Mouse (Mus musculus): ENCODE measurements around the gene Gm11549. TPM values are rescaled to one million over a fixed set of nuclear protein-coding genes. Genes with fewer than 3 reads are reported as not detected.

Gm11549 gene
- polyA plus RNA-seq, 1 experiment from 2014 or later, result 0.17 TPM

DNA sequence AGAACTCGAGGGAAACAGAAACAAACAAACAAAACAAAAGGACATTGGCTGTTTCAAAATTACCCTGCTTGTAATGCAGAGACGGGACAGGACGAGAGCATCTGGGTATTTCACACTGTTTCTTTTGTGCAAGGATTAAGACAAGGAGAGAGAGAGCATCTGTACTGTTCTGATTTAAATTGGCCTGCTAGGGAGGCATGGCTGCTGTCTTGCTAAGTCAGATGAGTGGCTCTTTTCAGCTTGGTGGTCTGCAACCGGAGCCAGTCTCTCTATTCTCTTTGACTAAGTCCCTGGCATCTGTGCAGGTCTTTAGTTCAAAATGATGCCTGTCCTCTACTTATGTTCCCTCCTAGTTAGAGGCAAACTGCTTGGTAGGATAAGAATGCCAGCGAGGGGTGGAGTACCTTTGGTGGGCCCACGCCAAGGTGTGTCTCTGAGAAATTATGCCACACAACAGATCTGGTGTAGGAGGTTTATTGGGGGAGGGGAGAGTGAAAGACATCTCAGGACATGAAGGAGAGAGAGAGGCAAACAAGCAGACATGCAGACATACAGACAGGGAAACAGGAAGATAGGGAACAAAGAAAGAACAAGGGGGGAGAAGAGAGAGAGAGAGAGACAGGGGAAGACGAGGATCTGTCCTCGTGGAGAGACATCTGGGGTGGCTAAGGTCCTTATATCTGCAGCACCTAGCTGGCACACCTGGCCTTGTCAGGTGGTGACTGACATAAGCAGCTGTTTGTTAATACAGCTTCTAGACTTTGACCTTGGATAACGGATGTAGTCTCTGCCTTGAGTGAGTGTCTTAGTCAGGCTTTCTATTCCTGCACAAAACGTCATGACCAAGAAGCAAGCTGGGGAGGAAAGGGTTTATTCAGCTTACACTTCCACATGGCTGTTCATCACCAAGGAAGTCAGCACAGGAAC, 15.5 kb downstream of the Gm11549 start:
- no peaks in the 10 kb centered on the region for H3K9me3 ChIP-seq (replicated peaks)
- no peak overlapping the region for H3K4me3 ChIP-seq
- H3K27me3 ChIP-seq, result no peaks in the 10 kb centered on the region
- H3K36me3 ChIP-seq, result no peaks in the 10 kb centered on the region
- H3K4me2 ChIP-seq (replicated peaks), result no peak overlapping the region
- H3K4me1 ChIP-seq, result no peaks in the 10 kb centered on the region
- H3K27ac ChIP-seq, result peak overlapping the region; percentile 30; the same call in 1 of the 2 replicates
- peak; percentile 29; the same call in 1 of the 2 replicates for ATAC-seq (ENCODE audit: low FRiP score)
- H3K9ac ChIP-seq, result no peak overlapping the region
- 58% methylated on average over 10 of the region's 10 CpGs for WGBS

DNA sequence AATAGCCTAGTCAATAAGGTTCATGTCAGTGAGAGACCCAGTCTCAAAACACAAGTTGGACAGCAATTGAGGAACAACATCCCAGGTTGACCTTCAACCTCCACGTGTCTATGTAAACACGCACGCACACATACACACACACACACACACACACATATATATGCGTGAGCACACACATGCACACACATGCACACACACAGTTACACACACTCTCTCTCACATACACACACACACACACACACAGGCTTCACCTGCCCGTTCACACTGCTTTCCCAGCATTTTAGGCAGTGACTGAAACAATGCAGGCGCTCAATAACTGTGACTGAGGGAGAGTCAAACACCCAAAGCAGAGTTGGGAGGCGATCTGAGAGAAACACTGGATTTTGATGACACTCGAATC, 16.3 kb downstream of the Gm11549 start:
- Histone ChIP-seq H3K36me3 (no peaks in the 10 kb centered on the region), H3K9ac (no peak overlapping the region), H3K27ac (no peak overlapping the region), H3K4me2 (replicated peaks) (no peak overlapping the region), H3K27me3 (no peaks in the 10 kb centered on the region), H3K4me1 (no peaks in the 10 kb centered on the region), H3K9me3 (replicated peaks) (no peaks in the 10 kb centered on the region), H3K4me3 (no peak overlapping the region)
- WGBS, result 77% methylated on average over 8 of the region's 8 CpGs
- no peak for ATAC-seq (ENCODE audit: low FRiP score)

DNA sequence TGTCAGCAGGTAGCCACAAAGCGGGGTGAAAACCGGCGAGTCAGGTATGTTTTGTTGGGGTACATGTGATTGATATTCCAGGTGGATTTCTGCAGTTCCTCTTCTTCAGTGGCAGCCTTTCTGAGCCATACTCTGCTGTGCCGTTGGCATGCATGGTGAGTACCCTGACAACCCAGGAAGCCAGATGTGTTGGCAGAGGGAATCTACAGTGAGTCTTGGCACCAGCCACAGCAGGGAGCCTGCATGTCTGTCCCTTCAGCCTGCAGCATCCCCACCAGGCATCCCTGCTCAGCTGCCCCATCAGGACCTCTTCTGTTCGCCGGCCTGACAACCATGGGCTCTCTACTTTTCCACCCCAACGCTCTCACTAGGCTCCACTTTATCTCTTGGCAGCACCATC, 20.1 kb downstream of the Gm11549 start:
- no peak overlapping the region for H3K27ac ChIP-seq
- no peak overlapping the region for H3K9ac ChIP-seq
- H3K27me3 ChIP-seq, result no peaks in the 10 kb centered on the region
- ATAC-seq (ENCODE audit: low FRiP score), result no peak
- no peak overlapping the region for H3K4me3 ChIP-seq
- WGBS, result 73% methylated on average over 7 of the region's 7 CpGs
- no peaks in the 10 kb centered on the region for H3K4me1 ChIP-seq
- no peaks in the 10 kb centered on the region for H3K9me3 ChIP-seq (replicated peaks)
- H3K36me3 ChIP-seq, result no peaks in the 10 kb centered on the region
- H3K4me2 ChIP-seq (replicated peaks), result no peak overlapping the region

DNA sequence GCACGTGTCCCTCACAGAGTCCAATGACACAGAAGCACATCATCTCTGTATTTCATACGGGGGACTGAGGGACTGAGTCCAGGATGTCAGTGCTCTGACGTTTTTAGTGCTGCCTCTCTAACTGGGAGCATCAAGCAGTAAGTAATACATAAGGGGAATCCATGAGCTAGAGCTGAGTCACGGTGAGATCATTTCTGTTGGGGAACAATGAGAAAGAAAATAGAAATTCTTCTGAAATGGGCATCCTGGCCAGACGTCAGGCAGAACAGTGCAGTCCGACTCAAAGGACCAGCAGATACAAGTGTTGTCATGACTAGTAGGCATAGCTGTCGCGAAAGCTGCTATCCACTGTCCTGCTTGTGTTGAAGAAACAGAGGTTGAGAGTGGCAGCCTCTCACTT, 20.6 kb downstream of the Gm11549 start:
- ATAC-seq (ENCODE audit: low FRiP score), result no peak
- no peaks in the 10 kb centered on the region for H3K36me3 ChIP-seq
- H3K4me2 ChIP-seq (replicated peaks), result no peak overlapping the region
- H3K4me1 ChIP-seq, result no peaks in the 10 kb centered on the region
- no peak overlapping the region for H3K27ac ChIP-seq
- H3K9ac ChIP-seq, result no peak overlapping the region
- no peaks in the 10 kb centered on the region for H3K9me3 ChIP-seq (replicated peaks)
- WGBS, result 82% methylated on average over 8 of the region's 8 CpGs
- H3K4me3 ChIP-seq, result no peak overlapping the region
- H3K27me3 ChIP-seq, result no peaks in the 10 kb centered on the region

DNA sequence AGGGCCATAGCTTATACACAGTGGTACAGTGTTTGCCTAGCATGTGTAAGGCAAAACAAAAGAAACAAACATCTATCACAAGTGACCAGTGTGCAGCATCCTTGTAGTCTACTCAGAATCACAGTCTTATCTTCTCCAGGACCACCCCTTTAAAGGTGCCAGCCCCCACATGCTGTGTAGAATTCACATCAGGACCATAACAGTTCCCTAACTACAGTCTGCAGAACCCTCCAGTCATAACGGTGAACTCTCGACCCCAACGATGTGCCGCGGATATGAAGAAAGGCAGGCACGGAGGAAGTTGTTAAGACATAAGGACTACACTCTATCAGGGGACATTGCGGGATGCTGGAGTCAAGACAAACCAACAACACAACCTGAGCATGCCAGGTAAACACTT, 22.2 kb downstream of the Gm11549 start:
- Histone ChIP-seq H3K9me3 (replicated peaks) (no peaks in the 10 kb centered on the region), H3K4me1 (peaks cover 2% of the 10 kb centered on the region; the same call in 1 of the 2 replicates), H3K27me3 (no peaks in the 10 kb centered on the region), H3K27ac (no peak overlapping the region), H3K4me3 (no peak overlapping the region), H3K4me2 (replicated peaks) (no peak overlapping the region), H3K36me3 (no peaks in the 10 kb centered on the region), H3K9ac (no peak overlapping the region)
- WGBS, result 94% methylated on average over 7 of the region's 7 CpGs
- no peak for ATAC-seq (ENCODE audit: low FRiP score)

DNA sequence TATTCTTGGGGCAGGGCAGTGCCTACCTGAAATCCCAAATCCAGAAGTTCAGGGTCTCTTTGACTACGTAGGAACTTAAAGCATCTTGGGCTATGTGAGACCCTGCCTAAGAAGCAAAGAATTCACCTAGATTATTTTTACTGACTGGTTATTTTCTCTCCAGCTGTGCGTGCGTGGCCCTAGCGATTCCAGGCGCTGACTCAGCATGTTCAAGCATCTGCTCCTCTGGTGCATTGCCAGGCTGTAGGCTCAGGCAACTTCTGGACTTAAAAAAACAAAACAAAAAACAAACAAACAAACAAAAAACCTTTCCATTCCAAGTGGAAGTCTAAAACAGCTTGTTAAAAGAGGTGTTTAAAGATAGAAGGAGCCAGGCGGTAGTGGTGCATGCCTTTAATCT, 23.4 kb downstream of the Gm11549 start:
- Histone ChIP-seq H3K4me1 (peaks cover 2% of the 10 kb centered on the region; the same call in 1 of the 2 replicates), H3K4me2 (replicated peaks) (no peak overlapping the region), H3K9ac (no peak overlapping the region), H3K9me3 (replicated peaks) (no peaks in the 10 kb centered on the region), H3K4me3 (no peak overlapping the region), H3K36me3 (no peaks in the 10 kb centered on the region), H3K27ac (no peak overlapping the region), H3K27me3 (no peaks in the 10 kb centered on the region)
- 85% methylated on average over 6 of the region's 6 CpGs for WGBS
- ATAC-seq (ENCODE audit: low FRiP score), result no peak

DNA sequence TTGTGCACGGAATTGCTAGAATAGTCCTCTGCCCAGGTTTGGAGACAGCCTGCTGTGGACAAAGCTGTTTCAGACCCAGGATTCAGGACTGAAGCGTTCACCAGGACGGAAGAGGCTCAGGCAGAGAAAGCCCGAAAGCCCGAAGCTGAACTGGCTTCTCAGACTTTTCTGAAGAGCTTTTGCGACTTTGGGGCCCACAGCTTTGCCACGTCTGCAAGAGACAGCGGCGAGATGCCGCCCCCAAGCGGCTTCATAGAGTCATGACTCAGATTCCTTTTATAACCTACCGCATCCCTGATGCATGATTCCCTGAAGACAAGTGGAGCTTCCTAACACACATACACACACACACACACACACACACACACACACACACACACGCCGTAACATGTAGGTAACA, 24.9 kb downstream of the Gm11549 start:
- ATAC-seq (ENCODE audit: low FRiP score), result no peak
- Histone ChIP-seq H3K27ac (no peak overlapping the region), H3K36me3 (no peaks in the 10 kb centered on the region), H3K4me2 (replicated peaks) (no peak overlapping the region), H3K4me3 (no peak overlapping the region), H3K9me3 (replicated peaks) (no peaks in the 10 kb centered on the region), H3K27me3 (no peaks in the 10 kb centered on the region), H3K4me1 (peaks cover 2% of the 10 kb centered on the region; the same call in 1 of the 2 replicates), H3K9ac (no peak overlapping the region)
- 21% methylated on average over 14 of the region's 14 CpGs for WGBS

DNA sequence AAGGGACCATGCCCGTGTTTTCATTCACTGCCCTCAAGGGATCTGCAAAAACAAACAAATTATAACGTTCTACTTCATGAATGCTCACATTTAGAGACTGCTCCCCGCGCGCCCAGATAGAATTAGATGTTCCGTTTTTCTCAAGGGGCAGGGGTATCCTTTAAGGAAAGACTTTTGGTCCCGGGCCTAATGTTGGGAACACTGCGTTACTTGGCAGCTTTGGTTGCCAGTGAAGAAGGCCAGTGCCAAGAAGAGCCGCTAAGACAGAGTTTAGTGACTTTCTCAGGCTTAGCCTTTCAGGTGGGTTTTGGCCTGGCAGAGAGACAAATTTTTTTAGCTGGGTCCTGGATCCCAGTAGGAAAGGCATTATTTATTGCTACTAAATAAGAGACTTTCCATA, 25.3 kb downstream of the Gm11549 start:
- no peaks in the 10 kb centered on the region for H3K27me3 ChIP-seq
- H3K9me3 ChIP-seq (replicated peaks), result no peaks in the 10 kb centered on the region
- ATAC-seq (ENCODE audit: low FRiP score), result no peak
- no peak overlapping the region for H3K4me3 ChIP-seq
- WGBS, result 86% methylated on average over 9 of the region's 9 CpGs
- peaks cover 2% of the 10 kb centered on the region; the same call in 1 of the 2 replicates for H3K4me1 ChIP-seq
- H3K9ac ChIP-seq, result no peak overlapping the region
- no peak overlapping the region for H3K27ac ChIP-seq
- H3K36me3 ChIP-seq, result no peaks in the 10 kb centered on the region
- no peak overlapping the region for H3K4me2 ChIP-seq (replicated peaks)

DNA sequence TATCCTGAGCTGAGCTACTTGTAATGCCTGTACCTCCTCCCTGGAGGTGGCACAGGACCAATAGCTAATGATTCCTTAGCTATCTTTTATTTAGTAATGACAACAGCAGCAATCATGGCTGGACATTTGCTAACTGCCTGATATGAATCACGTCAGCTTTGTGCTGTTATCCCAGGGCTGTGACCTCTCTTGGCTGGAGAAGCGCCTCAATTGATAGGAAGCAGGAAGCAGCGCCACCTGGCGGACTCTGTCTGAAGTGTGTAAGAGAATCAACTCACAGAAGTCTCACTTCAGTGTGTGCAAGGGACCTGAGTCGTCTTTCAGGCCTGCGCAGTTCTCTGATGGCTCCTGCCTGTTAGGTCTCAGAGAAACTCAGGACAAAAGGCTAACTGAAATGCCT, 26.2 kb downstream of the Gm11549 start:
- H3K27me3 ChIP-seq, result no peaks in the 10 kb centered on the region
- no peaks in the 10 kb centered on the region for H3K9me3 ChIP-seq (replicated peaks)
- H3K9ac ChIP-seq, result no peak overlapping the region
- 12% methylated on average over 6 of the region's 6 CpGs for WGBS
- peak; percentile 72 for ATAC-seq (ENCODE audit: low FRiP score)
- no peaks in the 10 kb centered on the region for H3K36me3 ChIP-seq
- 0 out of 2 replicates have a peak overlapping the region, but pooled peaks have one; percentile 3 for H3K4me2 ChIP-seq (replicated peaks)
- H3K4me1 ChIP-seq, result peaks cover 2% of the 10 kb centered on the region; the same call in 1 of the 2 replicates
- H3K4me3 ChIP-seq, result no peak overlapping the region
- H3K27ac ChIP-seq, result no peak overlapping the region

DNA sequence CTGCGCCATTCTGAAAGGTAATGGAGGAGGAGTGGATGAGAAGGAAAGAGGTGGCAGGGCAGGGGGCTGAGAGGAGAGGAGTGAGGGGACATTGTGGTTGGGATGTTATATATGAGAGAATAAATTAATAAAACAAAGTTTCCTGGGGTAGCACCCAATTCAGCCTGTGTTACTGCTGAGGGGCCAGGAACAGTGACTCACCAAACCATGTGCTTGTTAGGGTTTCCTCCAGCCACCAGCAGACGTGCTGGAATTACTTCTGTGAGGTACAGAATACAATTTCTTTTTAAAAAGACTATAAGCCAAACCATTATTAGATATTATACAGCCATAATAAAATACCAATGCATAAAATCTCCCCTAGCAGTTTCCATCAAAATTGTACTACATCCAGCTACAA, 27.0 kb downstream of the Gm11549 start:
- Histone ChIP-seq H3K4me1 (peaks cover 2% of the 10 kb centered on the region; the same call in 1 of the 2 replicates), H3K9me3 (replicated peaks) (no peaks in the 10 kb centered on the region), H3K4me3 (no peak overlapping the region), H3K27me3 (no peaks in the 10 kb centered on the region), H3K27ac (no peak overlapping the region), H3K4me2 (replicated peaks) (no peak overlapping the region), H3K36me3 (no peaks in the 10 kb centered on the region), H3K9ac (no peak overlapping the region)
- 98% methylated on average over 2 of the region's 2 CpGs for WGBS
- no peak for ATAC-seq (ENCODE audit: low FRiP score)

DNA sequence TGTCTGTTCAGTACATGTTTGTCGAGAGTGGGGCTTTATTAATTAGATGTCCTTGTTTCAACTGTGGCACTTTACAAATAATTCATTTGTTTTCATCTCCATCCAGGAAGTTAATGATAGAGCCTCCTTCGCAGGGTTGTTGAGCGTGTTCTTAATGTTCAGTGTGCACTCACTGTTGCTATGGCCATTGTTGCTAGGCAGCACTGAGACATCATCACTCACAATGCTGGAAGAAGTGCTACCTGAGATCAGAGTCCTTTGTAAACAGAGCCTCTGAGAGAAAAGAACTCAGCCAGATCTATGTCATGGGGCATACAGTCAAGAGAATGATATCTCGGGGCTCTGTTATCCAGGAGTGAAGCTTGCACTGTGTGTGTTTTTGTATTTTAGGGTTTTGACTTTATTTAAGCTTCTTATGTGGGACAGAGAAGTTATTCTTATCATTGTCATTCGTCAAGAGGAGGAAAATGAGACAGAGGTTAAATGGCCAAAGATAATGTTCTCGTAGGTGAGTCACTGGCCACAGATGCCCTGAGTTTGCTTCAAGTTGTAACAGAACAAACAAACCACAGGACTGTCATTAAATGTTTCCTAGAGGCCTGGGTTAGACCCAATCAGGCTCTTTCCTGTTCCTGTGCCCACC, 27.9 kb downstream of the Gm11549 start:
- Histone ChIP-seq H3K4me2 (replicated peaks) (no peak overlapping the region), H3K9me3 (replicated peaks) (no peaks in the 10 kb centered on the region), H3K36me3 (no peaks in the 10 kb centered on the region), H3K4me3 (no peak overlapping the region), H3K9ac (no peak overlapping the region), H3K4me1 (peaks cover 2% of the 10 kb centered on the region; the same call in 1 of the 2 replicates), H3K27ac (no peak overlapping the region), H3K27me3 (no peaks in the 10 kb centered on the region)
- ATAC-seq (ENCODE audit: low FRiP score), result no peak
- WGBS, result 66% methylated on average over 6 of the region's 6 CpGs

DNA sequence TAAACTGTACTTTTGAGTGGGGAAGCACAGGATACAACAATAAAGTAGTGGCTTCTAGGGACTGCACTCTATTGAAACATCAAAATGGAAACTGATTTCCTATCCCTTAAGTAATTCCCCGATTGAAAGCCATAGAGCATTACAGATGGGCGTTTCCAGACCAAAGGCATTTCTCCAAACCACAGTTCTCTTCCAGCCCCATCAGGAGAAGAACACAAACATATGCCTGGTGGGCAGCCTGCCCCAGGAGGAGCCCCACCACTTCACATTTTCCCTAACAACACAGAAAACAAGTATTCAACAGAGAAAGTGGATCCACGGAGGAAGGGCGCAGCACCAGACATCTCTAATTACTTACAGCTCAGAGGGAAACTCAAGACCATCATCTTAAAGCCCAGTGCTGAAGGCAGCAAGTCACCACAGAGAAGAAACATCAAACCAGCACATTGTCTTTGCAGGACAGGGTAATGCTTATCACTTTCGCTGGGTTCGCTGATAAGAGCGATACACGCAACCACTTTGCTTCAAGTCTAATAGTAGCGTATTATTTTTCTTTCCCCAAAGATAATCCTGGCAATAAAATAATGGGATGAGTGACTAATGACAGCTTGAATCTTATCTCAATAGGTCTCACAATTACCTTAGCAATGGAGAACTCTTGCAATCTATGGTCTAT, 28.8 kb downstream of the Gm11549 start:
- Histone ChIP-seq H3K27me3 (no peaks in the 10 kb centered on the region), H3K9me3 (replicated peaks) (no peaks in the 10 kb centered on the region), H3K36me3 (no peaks in the 10 kb centered on the region), H3K4me2 (replicated peaks) (no peak overlapping the region), H3K4me1 (peaks cover 2% of the 10 kb centered on the region; the same call in 1 of the 2 replicates), H3K27ac (no peak overlapping the region), H3K4me3 (no peak overlapping the region), H3K9ac (no peak overlapping the region)
- no peak for ATAC-seq (ENCODE audit: low FRiP score)
- 83% methylated on average over 9 of the region's 9 CpGs for WGBS

Data from hindbrain, embryonic 12.5 days (tissue).